Mouse (Mus musculus) kidney, postnatal 25 days (tissue): ENCODE data around the gene Rcan2.

Source experiments
- DNase-seq, 2 experiments: peaks; one replicate each; pipeline ENCODE4 v3.0.0; 2021; ENCODE audit warnings: mixed read lengths in 2 of 2

Gene Rcan2

GRCm38 (mm10) chr17:43929856-43930255, 128.7 kb downstream of the Rcan2 start:
- no peak for DNase-seq

GRCm38 (mm10) chr17:43931731-43932130, 130.6 kb downstream of the Rcan2 start:
- no peak for DNase-seq

- no peak for DNase-seq
Observed at GRCm38 (mm10) chr17:43934056-43934455, 132.9 kb downstream of the Rcan2 start.

DNA sequence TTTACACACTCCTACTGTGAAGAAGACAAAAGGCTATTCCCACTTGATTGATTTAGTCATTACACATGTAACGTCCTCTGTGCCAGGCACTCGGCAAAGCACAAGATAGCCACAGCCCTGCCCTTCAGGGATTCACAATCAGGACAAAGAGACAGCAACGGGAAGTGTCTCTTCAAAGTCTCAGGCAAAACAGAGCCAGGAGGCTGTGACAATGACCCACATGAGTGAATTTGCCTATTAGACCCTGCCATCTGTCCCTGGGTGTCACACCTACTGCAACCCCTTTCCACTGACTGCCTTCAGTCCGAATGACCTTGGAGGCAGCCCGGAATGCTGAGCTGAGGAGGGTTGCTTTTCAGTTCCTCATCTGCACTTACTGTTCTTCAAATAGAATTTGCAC, 151.1 kb downstream of the Rcan2 start:
- DNase-seq = no peak

- DNase-seq = no peak
Observed at GRCm38 (mm10) chr17:43952661-43953534, 151.7 kb downstream of the Rcan2 start.

GRCm38 (mm10) chr17:43953535-43953918, 152.4 kb downstream of the Rcan2 start:
- DNase-seq = no peak

DNA sequence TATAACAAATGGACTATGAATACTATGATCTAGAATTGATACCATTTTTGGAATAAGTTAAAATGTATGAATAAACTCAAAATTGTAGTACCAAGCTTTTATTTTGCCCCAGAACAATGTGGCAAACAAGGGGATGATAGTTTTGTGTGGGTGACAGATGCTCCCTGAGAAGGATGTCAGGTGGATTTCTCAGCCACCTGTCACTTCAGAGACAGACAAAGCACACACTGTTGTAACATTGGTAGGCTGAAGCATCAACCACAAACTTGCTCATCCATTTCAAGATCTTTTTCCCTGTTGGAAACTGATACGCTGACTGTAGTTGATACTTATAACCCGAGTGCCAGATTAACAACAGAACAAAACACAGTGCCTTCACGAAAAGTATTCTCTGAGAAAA, 158.6 kb downstream of the Rcan2 start:
- no peak for DNase-seq

DNA sequence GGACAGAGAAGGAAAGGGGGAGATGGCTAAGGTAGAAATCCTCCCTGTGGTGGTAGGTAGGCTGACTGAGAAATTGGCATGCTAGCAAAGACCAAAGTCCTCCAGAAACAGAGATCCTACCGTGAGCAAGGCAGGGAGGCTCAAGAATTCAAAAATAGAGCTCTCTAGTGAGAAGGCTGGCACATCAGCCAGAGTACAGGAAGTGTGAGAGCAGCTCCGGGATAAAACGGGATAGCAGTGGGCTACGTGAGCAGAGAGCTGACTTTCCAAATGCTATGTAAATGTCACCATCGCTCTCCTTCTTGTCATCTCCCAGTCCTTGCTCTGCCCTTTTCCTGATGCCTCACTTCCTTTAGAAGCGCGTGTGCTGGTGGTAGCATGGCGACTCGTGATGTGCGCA, 168.8 kb downstream of the Rcan2 start:
- no peak for DNase-seq

- DNase-seq = no peak
Observed at GRCm38 (mm10) chr17:43977572-43977971, 176.4 kb downstream of the Rcan2 start.

GRCm38 (mm10) chr17:43979925-43980324, 178.8 kb downstream of the Rcan2 start:
- no peak for DNase-seq

DNA sequence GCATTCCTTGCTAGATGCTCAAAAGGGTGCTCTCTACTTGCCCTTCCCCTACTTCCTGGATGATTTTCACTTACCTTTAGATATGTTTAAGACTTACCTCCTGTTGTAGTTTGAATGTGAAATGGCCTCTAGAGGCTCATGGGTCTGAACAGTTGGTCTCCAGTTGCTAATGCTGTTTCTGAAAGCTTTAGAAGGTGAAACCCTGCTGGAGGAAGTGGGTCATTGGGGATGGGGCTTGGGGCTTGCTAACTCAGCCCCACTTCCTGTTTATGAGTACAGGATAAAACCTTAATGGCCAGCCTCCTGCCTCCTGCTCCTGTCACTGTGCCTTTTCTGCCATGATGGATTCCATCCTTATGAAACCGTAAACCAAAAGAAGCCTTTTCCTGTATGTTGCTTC, 181.4 kb downstream of the Rcan2 start:
- no peak for DNase-seq

GRCm38 (mm10) chr17:43989334-43989945, 188.3 kb downstream of the Rcan2 start:
- DNase-seq = no peak

DNA sequence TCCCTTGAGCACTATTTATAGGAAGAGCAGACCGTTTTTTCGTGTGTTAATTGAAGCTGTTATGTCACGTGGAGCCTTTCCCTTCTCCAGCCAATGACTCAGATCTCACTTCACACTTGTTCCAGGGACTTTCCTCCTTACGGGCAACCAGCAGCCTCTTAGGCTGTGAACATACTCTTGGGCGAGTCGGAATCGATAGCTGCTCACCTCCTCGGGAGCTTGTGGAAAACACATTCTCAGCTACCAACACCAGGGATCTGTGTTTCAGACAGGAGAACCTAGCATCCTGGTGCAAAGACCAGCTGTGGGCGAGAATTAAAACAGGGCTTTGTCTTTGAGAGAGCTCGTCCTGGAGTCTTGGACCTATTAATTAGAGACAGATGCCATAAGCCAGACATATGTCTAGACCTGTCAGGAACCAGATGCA, 189.8 kb downstream of the Rcan2 start:
- no peak for DNase-seq

- no peak for DNase-seq
Observed at GRCm38 (mm10) chr17:43994080-43994479, 192.9 kb downstream of the Rcan2 start.

DNA sequence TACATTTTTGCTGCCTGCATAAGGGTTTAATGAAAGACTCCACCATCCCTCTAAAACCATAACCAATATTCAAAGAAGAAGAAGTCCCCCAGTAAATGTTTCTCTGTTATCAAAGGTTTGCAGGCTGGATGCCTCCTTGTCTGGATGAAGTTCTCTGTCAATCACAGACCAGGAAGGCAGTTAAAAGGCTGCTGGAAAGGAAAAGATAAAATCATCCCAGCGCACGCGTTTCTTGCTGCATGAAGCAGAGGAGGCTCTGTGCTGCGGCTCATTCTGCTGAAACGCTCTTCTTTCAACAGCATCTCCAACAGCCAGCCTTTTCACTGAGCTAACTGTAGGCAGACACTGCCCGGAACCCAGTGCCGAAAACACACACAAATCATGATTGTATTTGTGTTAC, 196.4 kb downstream of the Rcan2 start:
- DNase-seq = no peak

DNA sequence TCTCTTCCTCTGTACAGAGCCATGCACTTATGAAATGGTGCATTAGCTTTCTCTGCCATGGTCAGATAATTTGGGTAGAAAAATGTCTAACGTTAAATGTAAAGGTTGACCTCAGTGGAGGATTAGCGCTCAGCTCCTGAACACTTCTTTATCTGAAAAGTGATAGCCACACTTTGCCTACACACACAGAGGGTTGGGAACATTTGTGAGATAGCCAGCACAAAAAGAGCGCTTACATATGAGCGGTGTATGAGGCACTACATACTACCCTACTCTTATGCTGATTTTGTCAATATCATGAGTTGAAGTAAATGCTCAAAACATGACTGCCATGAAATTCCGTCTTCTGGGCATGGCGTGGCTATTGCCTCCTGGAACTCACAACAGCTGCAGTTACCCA, 196.9 kb downstream of the Rcan2 start:
- DNase-seq = no peak

GRCm38 (mm10) chr17:44004401-44004800, 203.2 kb downstream of the Rcan2 start:
- no peak for DNase-seq

GRCm38 (mm10) chr17:44007411-44007810, 206.3 kb downstream of the Rcan2 start:
- DNase-seq = no peak

GRCm38 (mm10) chr17:44011917-44012316, 210.8 kb downstream of the Rcan2 start:
- no peak for DNase-seq

GRCm38 (mm10) chr17:44013756-44014510, 212.8 kb downstream of the Rcan2 start:
- no peak for DNase-seq

DNA sequence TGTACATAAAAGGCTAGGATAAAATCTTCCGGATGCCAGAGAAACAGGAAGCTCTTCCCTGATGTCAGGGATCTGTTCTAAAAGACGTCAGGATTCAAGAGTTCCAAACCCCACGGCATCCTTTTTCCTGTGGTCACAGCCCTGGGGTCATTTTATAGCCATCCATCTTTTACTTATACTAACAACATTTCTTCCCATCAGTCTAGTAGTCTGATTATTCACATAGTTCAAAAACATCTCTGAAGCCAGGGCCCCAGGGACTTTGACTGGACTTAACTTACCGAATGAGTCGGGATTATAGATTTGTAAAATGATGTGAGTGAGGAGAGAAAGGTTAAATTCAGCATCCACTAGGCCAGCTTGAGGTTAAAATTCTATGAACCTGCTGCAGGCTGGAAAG, 215.2 kb downstream of the Rcan2 start:
- DNase-seq = no peak

- no peak for DNase-seq
Observed at GRCm38 (mm10) chr17:44020707-44021220, 219.6 kb downstream of the Rcan2 start.

DNA sequence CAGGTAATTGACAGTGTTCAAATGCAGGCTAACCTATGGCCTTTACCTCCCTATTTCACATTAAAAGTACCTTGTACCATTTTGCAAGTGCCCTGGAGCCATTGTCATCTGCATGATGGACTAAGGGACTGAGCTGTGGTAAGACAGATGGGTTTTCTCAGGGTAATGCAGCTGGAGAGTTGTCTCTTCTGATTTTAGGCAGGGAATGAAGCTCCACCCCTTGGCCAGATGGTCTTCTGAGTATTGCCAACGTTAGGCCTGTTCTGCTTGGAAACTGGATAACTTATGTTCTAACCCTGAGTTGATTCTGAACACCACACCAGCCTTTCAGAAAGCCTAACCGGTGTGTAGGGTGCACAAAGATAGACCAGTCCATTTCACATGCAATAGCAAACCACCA, 222.7 kb downstream of the Rcan2 start:
- no peak for DNase-seq
